Comparison of ENCODE assay signal across 8 mouse cellular contexts in the genomic region with DNA sequence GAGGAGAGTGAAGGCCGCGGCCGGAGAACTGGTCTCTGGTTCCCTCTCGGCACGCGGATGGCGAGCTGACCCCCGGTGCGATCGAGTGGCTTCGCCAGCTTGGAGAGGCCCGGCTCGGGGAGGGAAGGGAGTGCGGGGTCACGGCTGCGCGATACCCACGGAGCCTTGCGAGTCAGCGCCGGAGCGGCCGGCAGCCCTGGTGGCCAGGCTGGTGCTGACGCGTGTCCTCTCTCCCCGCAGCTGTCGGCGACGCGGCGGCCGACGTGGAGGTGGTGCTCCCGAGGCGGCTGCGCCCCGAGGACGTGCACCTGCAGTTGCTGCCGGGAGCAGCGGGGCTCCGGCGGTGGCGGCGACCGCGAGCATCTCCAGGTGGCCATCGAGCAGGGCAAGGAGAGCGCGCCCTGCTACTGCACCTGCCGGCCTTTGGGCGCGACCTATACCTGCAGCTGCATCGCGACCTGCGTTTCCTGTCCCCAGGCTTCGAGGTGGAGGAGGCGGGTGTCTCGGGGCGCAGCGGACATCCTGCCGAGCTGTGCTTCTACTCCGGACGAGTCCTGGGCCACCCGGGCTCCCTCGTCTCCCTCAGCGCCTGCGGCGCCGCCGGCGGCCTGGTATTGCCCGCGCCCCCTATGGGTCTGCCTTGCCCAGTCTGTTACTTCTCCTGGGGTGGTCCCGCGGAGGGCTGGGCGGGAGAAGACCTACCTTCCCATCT. TPM values are rescaled to one million over a fixed set of nuclear protein-coding genes. Genes with fewer than 3 reads are reported as not detected.
DNase-seq lines count a peak whose midpoint lies in the region; ATAC-seq and TF ChIP-seq lines count a peak whose summit lies in the region.

No protein-coding gene starts in this region.

- TF ChIP-seq POLR2A in lung, adult 2 months (IDR thresholded peaks at IDR 0.05; ENCODE audit: borderline replicate concordance, extremely low read depth, low read depth, low read length), result no peak

- peak; percentile 41 to 62 for DNase-seq in left cerebral cortex, adult 2 months (ENCODE audit: extremely low spot score in 1 of 2, low spot score in 2 of 2)
- no peak for DNase-seq in left cerebral cortex, adult 11 months (ENCODE audit: low spot score)
- peak; percentile 46 for DNase-seq in kidney, postnatal 0 days (ENCODE audit: low spot score)
- peak; percentile 44 for DNase-seq in lung, adult 2 months
- DNase-seq in thymus, postnatal 25 days, result peak; percentile 82

- ATAC-seq in common myeloid progenitor, adult 5-6 weeks (replicated peaks; ENCODE audit: low read depth, poor library complexity, severe bottlenecking), result 0 out of 2 replicates have a peak, but pooled peaks have one; percentile 15
- ATAC-seq in heart, embryonic 13.5 days (ENCODE audit: extremely low read depth, insufficient number of reproducible peaks, low FRiP score, low TSS enrichment), result no peak
- peak; percentile 26; the same call in 1 of the 2 replicates for ATAC-seq in kidney, postnatal 0 days (replicated peaks; ENCODE audit: low FRiP score, low read depth)
- peak; percentile 67 for ATAC-seq in neural tube, embryonic 14.5 days (ENCODE audit: low read depth)

- peak overlapping the region; percentile 86 for H3K9ac ChIP-seq in heart, embryonic 13.5 days
- peak overlapping the region; percentile 55; the same call in 1 of the 2 replicates for H3K9ac ChIP-seq in kidney, postnatal 0 days (ENCODE audit: low read depth, low read length)
- H3K9ac ChIP-seq in neural tube, embryonic 14.5 days (replicated peaks; ENCODE audit: low read depth, low read length), result peak overlapping the region; percentile 70

- TF ChIP-seq CTCF in left cerebral cortex, adult 2 months (IDR thresholded peaks at IDR 0.05), result peak; percentile 48
- TF ChIP-seq CTCF in kidney, postnatal 0 days (IDR thresholded peaks at IDR 0.05; ENCODE audit: low read depth), result peak; percentile 43
- no peak for TF ChIP-seq CTCF in lung, adult 2 months (IDR thresholded peaks at IDR 0.05; ENCODE audit: insufficient read depth, low read length)

- no peaks in the 10 kb centered on the region for H3K36me3 ChIP-seq in heart, embryonic 13.5 days
- H3K36me3 ChIP-seq in kidney, postnatal 0 days (ENCODE audit: insufficient read depth, low read length), result no peaks in the 10 kb centered on the region
- H3K36me3 ChIP-seq in neural tube, embryonic 14.5 days (ENCODE audit: control insufficient read depth, insufficient read depth, low read length), result no peaks in the 10 kb centered on the region

- intact Hi-C loops in left cerebral cortex, adult 2 months (cut with DNase I), result loop anchor here (5.0 kb wide), 3 partner anchors 147 to 792 kb away; no protein-coding TSS in a partner anchor

- peak overlapping the region; percentile 100 for H3K4me2 ChIP-seq in heart, embryonic 13.5 days
- H3K4me2 ChIP-seq in kidney, postnatal 0 days (ENCODE audit: low read length), result peak overlapping the region; percentile 100
- peak overlapping the region; percentile 100 for H3K4me2 ChIP-seq in neural tube, embryonic 14.5 days (ENCODE audit: low read depth, low read length)

- peak overlapping the region; percentile 73 for H3K4me3 ChIP-seq in left cerebral cortex, adult 2 months
- peak overlapping the region; percentile 64 for H3K4me3 ChIP-seq in heart, embryonic 13.5 days
- H3K4me3 ChIP-seq in kidney, postnatal 0 days (replicated peaks; ENCODE audit: low read depth, low read length), result peak overlapping the region; percentile 52
- peak overlapping the region; percentile 73 for H3K4me3 ChIP-seq in lung, adult 2 months (replicated peaks; ENCODE audit: extremely low read depth, low read depth, low read length)
- peak overlapping the region; percentile 71 for H3K4me3 ChIP-seq in neural tube, embryonic 14.5 days (ENCODE audit: low read depth, low read length)

- no peaks in the 10 kb centered on the region for H3K9me3 ChIP-seq in heart, embryonic 13.5 days
- H3K9me3 ChIP-seq in kidney, postnatal 0 days (replicated peaks; ENCODE audit: low read length), result no peaks in the 10 kb centered on the region
- no peaks in the 10 kb centered on the region for H3K9me3 ChIP-seq in neural tube, embryonic 14.5 days (ENCODE audit: control insufficient read depth, low read length)

- peaks cover 19% of the 10 kb centered on the region for H3K27me3 ChIP-seq in heart, embryonic 13.5 days (replicated peaks)
- no peaks in the 10 kb centered on the region for H3K27me3 ChIP-seq in kidney, postnatal 0 days (ENCODE audit: insufficient read depth, low read length)
- H3K27me3 ChIP-seq in neural tube, embryonic 14.5 days (ENCODE audit: control insufficient read depth, insufficient read depth, low read length), result peaks cover 3% of the 10 kb centered on the region; the same call in 1 of the 2 replicates

- 1% methylated on average over 72 of the region's 76 CpGs for WGBS in heart, embryonic 13.5 days
- WGBS in kidney, postnatal 0 days, result under 1% methylated on average over 76 of the region's 76 CpGs
- WGBS in lung, adult 2 months, result 1% methylated on average over 76 of the region's 76 CpGs
- WGBS in neural tube, embryonic 14.5 days, result under 1% methylated on average over 63 of the region's 76 CpGs

- H3K27ac ChIP-seq in left cerebral cortex, adult 2 months, result peak overlapping the region; percentile 78
- H3K27ac ChIP-seq in heart, embryonic 13.5 days (replicated peaks), result peak overlapping the region; percentile 26; the same call in 1 of the 2 replicates
- no peak overlapping the region for H3K27ac ChIP-seq in kidney, postnatal 0 days
- peak overlapping the region; percentile 82 for H3K27ac ChIP-seq in neural tube, embryonic 14.5 days (ENCODE audit: low read depth, low read length)

- peaks cover 26% of the 10 kb centered on the region for H3K4me1 ChIP-seq in heart, embryonic 13.5 days
- peaks cover 11% of the 10 kb centered on the region for H3K4me1 ChIP-seq in kidney, postnatal 0 days (replicated peaks; ENCODE audit: insufficient read depth, low read length)
- peaks cover 3% of the 10 kb centered on the region; the same call in 1 of the 2 replicates for H3K4me1 ChIP-seq in lung, adult 2 months (ENCODE audit: control insufficient read depth, insufficient read depth, low read length)
- peaks cover 6% of the 10 kb centered on the region; the same call in 1 of the 2 replicates for H3K4me1 ChIP-seq in neural tube, embryonic 14.5 days (ENCODE audit: control insufficient read depth, insufficient read depth, low read length)

RNA-seq across cellular contexts. Expression of a gene that starts 0.6 kb away (rescaled TPM):
- total RNA-seq in left cerebral cortex, adult 2 months (2021), result 10 to 100 TPM; 13.1 to 13.6 TPM
- 1.2 and 1.9 TPM in 2 replicates for total RNA-seq in common myeloid progenitor, adult 5-6 weeks (2017)
- polyA plus RNA-seq in heart, embryonic 13.5 days (2015; fragmentation: Nextera tagmentation; extraction: Ambion mirVana), result 5.2 and 5.6 TPM in 2 replicates
- polyA plus RNA-seq in kidney, postnatal 0 days (2015; fragmentation: Nextera tagmentation; extraction: Ambion mirVana), result 1.5 and 3.1 TPM in 2 replicates
- polyA plus RNA-seq in lung, adult 2 months (2012; rRNA removed), result 7.2 and 7.5 TPM in 2 replicates
- polyA plus RNA-seq in neural tube, embryonic 14.5 days (2014; fragmentation: Nextera tagmentation; extraction: Ambion mirVana), result 5.6 and 6.2 TPM in 2 replicates
